Mouse (Mus musculus) thymus, adult 2 months (tissue): Measurements from ENCODE around the gene Dnph1. TPM values are rescaled to one million over a fixed set of nuclear protein-coding genes. Genes with fewer than 3 reads are reported as not detected.

Source experiments
- DNase-seq: peaks from one replicate; pipeline ENCODE4 v3.0.0; 2021
- H3K27ac ChIP-seq: fragments of 200-500 bp; 2 replicates; pipeline ENCODE4 v1.5.1; 2012; ENCODE audit warnings: low read length, control low read depth; ENCODE audit not compliant: control insufficient read depth, insufficient read depth
- H3K27me3 ChIP-seq: fragments of 200-500 bp; 2 replicates; pipeline ENCODE4 v1.6.1; 2012; ENCODE audit warnings: mild to moderate bottlenecking, low read length, moderate library complexity, mixed read lengths; ENCODE audit not compliant: control insufficient read depth, insufficient read depth
- H3K36me3 ChIP-seq: fragments of 200-500 bp; 2 replicates; pipeline ENCODE4 v1.6.1; 2012; ENCODE audit warnings: mild to moderate bottlenecking, low read length, moderate library complexity; ENCODE audit not compliant: control insufficient read depth, insufficient read depth
- H3K4me1 ChIP-seq: fragments of 200-500 bp; replicated peaks from 2 replicates; pipeline ENCODE4 v1.6.1; 2012; ENCODE audit warnings: low read length; ENCODE audit not compliant: control insufficient read depth, insufficient read depth
- H3K4me3 ChIP-seq: fragments of 200-500 bp; 2 replicates; pipeline ENCODE4 v1.5.1; 2012; ENCODE audit warnings: mild to moderate bottlenecking, low read length, control low read depth, moderate library complexity; ENCODE audit not compliant: control insufficient read depth, insufficient read depth
- CTCF ChIP-seq: fragments of 200-500 bp; IDR thresholded peaks from 2 replicates; pipeline ENCODE4 v1.5.1; 2012; ENCODE audit warnings: mild to moderate bottlenecking, control low read depth, low read length, moderate library complexity, borderline replicate concordance; ENCODE audit not compliant: control insufficient read depth, poor library complexity, insufficient read depth; ENCODE audit errors: extremely low read depth
- POLR2A ChIP-seq: fragments of 200-500 bp; IDR thresholded peaks from 2 replicates; pipeline ENCODE4 v1.6.1; 2012; ENCODE audit warnings: mild to moderate bottlenecking, low read length, control low read depth, moderate library complexity; ENCODE audit not compliant: control insufficient read depth, poor library complexity, insufficient read depth; ENCODE audit errors: extremely low read depth
- WGBS: fragments of 180-500 bp; shearing (Covaris S2); methylation state at CpG from one replicate; pipeline ENCODE4 v1.1.7; 2018; 5-methylcytosine and 5-hydroxymethylcytosine counted together
- polyA plus RNA-seq: library from polyadenylated mRNA; depleted of rRNA; stranded (reverse); fragments of >200 nt; gene quantifications from 2 replicates; pipeline ENCODE4 v1.2.3, GENCODE M21; 2012

Dnph1 gene
- polyA plus RNA-seq, 1 experiment, result 14.0 TPM

DNA sequence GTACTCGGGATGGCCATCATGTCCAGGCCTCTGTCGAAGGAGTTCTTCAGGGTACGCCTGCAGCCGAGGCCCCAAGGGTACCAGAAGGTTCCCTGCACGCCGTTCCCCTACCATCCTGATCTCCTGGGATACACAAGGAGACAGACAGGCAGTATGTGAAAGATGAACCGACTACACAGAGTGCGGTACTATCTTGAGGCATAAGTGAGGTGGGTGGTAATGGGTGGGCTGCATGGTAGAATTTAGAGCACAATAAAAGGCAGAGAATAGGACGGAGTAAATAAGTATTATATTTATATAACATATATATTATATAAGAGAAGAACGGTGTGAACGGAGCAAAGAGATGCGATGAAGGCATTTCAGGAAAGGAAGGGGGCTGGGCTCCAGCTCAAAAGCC, 47.1 kb downstream of the Dnph1 start:
- TF ChIP-seq CTCF (no peak), POLR2A (no peak)
- peaks cover 3% of the 10 kb centered on the region; the same call in 1 of the 2 replicates for H3K27me3 ChIP-seq
- no peak for DNase-seq
- peaks cover 5% of the 10 kb centered on the region for H3K4me1 ChIP-seq
- H3K36me3 ChIP-seq, result peaks cover 5% of the 10 kb centered on the region
- H3K27ac ChIP-seq, result no peak overlapping the region
- no peak overlapping the region for H3K4me3 ChIP-seq
- WGBS, result 96% methylated on average over 12 of the region's 12 CpGs

DNA sequence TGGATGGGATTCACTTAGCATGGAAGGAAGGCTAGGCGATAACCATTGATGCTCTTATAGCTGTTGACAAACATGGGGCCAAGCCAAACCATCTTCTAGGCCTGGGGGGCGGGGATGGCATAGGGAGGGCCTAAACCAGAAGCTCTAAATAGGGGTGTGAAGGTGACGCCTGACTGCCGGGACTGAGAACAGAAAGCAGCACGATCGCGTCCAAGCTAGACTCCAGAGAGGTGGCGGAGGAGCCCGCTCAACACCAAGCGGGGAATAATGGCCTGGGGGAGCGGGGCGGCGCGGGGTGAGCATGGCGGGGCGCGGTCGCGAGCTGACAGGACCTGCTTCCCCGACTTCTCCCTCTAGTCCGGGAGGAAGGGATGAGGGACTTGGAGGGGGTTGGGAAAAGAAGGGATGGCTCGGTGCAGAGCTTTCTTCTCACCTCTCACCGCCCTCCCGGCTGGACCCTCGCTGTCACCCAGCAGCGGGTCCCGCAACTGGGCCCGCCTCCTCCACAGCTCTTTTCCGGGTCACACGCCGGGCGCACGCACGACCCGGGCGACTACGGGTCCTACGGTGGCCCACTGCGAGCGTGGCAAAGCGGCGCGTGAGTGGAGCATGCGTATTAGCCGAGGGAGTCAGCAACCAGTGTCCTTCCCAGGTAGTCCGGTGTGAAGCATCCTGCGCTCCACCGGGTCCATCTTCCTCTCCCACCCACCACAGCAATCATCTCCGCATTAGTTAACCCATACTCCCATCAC, 49.5 kb downstream of the Dnph1 start, which contains the start of gene Cul9:
Gene Cul9 (minus strand): TSS at position 576 of the 752 bp plus-strand sequence.
- Histone ChIP-seq H3K27ac (no peak within 1 kb of the TSS), H3K4me3 (peak within 1 kb of the TSS; percentile 59), H3K4me1 (peaks cover 5% of the 10 kb centered on the region), H3K36me3 (peaks cover 19% of the 10 kb centered on the region), H3K27me3 (peaks cover 3% of the 10 kb centered on the region; the same call in 1 of the 2 replicates)
- no peak for TF ChIP-seq POLR2A
- no peak for TF ChIP-seq CTCF
- DNase-seq, result peak; percentile 28
- 2% methylated on average over 49 of the region's 49 CpGs for WGBS

DNA sequence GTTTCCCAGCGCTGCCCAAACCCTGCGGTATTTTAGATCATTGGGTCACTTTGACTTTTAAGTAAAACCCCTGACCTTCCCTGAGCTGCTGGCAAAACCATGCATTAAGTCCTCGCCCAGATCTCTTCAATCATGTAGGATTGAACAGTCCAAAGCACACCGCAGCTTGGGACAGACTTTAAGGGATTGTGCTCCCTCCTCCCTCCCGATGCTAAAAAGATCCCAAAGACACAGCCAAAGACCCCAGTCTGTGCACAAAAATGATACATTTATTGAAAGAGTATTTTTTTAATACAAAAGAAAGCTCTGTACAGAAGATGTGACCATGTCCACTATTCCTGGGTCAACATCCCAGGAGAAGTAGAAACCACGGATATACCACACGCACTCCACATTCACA, 50.1 kb downstream of the Dnph1 start:
- no peak for TF ChIP-seq POLR2A
- TF ChIP-seq CTCF, result no peak
- no peak overlapping the region for H3K27ac ChIP-seq
- H3K27me3 ChIP-seq, result peaks cover 3% of the 10 kb centered on the region; the same call in 1 of the 2 replicates
- H3K4me1 ChIP-seq, result peaks cover 5% of the 10 kb centered on the region
- DNase-seq, result no peak
- peak overlapping the region; percentile 59 for H3K4me3 ChIP-seq
- peaks cover 19% of the 10 kb centered on the region for H3K36me3 ChIP-seq
- WGBS, result 65% methylated on average over 7 of the region's 7 CpGs

DNA sequence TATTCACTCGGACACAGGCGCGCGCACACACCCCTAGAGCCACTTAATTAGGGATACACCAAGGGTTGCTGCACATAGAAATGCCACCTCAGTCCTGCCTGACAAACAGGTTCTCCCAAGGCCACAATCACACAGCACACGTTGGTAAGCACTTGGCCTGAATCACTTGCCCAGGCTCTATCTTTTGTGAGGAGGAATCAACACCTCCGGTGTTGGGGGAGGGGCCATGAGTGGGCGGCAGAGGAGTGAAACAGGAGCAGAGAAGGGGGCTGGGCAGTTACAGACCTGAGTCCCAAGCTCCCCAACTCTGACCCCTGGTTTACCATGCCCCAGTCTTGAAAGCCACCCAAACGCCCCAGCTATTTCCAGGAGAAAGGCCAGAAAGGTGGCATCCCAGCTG, 50.5 kb downstream of the Dnph1 start:
- H3K4me3 ChIP-seq, result no peak overlapping the region
- H3K36me3 ChIP-seq, result peaks cover 19% of the 10 kb centered on the region
- H3K27ac ChIP-seq, result no peak overlapping the region
- no peak for TF ChIP-seq CTCF
- TF ChIP-seq POLR2A, result no peak
- WGBS, result 79% methylated on average over 8 of the region's 8 CpGs
- peaks cover 5% of the 10 kb centered on the region for H3K4me1 ChIP-seq
- peaks cover 3% of the 10 kb centered on the region; the same call in 1 of the 2 replicates for H3K27me3 ChIP-seq
- DNase-seq, result no peak

DNA sequence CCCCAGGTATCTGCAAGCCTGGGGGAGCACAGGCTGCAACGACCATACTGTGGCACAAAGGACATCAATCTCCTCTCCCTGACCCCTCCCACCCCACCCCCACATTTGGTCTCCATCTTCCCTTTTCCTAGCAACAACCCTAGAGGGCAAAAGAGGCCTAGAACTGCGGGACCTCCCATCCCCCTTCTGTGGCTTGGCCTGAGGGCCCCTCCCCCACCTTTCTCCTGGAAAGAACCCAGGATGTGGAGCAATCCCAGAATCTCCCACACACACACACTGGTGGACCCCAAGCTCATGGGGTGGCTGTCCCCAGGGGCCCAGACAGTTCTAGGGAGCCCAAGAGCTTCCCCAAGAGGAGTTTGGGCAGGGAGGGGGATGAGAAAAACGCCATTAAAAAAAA, 51.4 kb downstream of the Dnph1 start:
- H3K4me3 ChIP-seq, result no peak overlapping the region
- 83% methylated on average over 3 of the region's 3 CpGs for WGBS
- H3K27me3 ChIP-seq, result peaks cover 3% of the 10 kb centered on the region; the same call in 1 of the 2 replicates
- peaks cover 5% of the 10 kb centered on the region for H3K4me1 ChIP-seq
- H3K36me3 ChIP-seq, result peaks cover 19% of the 10 kb centered on the region
- no peak for TF ChIP-seq CTCF
- no peak for TF ChIP-seq POLR2A
- H3K27ac ChIP-seq, result no peak overlapping the region
- no peak for DNase-seq

DNA sequence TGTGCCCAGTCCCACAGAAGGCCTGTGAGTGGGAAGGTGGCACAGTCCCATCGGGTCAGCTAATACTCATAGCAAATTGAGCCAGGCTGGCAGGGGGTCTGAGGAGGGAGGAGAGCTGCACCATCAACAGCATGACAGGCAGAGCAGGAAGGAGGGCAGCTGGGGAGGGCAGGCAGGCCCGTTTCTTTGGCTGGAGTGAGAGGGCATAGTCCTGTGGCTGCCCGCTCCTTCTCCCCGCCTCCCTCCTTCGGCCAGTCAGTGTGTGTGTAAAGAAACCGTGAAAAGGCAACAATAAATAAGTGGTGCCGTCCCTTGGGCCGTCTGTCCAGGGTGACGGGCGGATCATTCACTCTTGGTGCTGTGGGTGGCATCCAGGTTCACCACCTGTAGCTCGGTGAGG, 52.2 kb downstream of the Dnph1 start:
- Histone ChIP-seq H3K36me3 (peaks cover 19% of the 10 kb centered on the region), H3K4me3 (no peak overlapping the region), H3K27ac (no peak overlapping the region), H3K27me3 (peaks cover 3% of the 10 kb centered on the region; the same call in 1 of the 2 replicates), H3K4me1 (peaks cover 9% of the 10 kb centered on the region)
- TF ChIP-seq POLR2A (no peak), CTCF (no peak)
- no peak for DNase-seq
- 92% methylated on average over 11 of the region's 11 CpGs for WGBS
